Mouse (Mus musculus) megakaryocyte, embryonic 14.5 days (primary cell): Measurements from ENCODE around the gene Abi3bp. TPM values are rescaled to one million over a fixed set of nuclear protein-coding genes. Genes with fewer than 3 reads are reported as not detected.

ENCODE experiments used
- H3K27me3 ChIP-seq: replicated peaks from 2 replicates; pipeline ENCODE3; 2012; ENCODE audit warnings: inconsistent platforms
- H3K36me3 ChIP-seq: replicated peaks from 2 replicates; pipeline ENCODE3; 2012; ENCODE audit warnings: low read length, inconsistent platforms, mixed read lengths
- H3K4me1 ChIP-seq: 2 replicates; pipeline ENCODE4 v1.6.1; 2012; ENCODE audit warnings: inconsistent platforms
- H3K4me3 ChIP-seq: replicated peaks from 2 replicates; pipeline ENCODE3; 2012; ENCODE audit warnings: moderate library complexity, mild to moderate bottlenecking, inconsistent platforms
- H3K9me3 ChIP-seq: 2 replicates; pipeline ENCODE4 v1.6.1; 2012; ENCODE audit warnings: inconsistent platforms
- FLI1 ChIP-seq: IDR thresholded peaks from 2 replicates; pipeline ENCODE4 v1.6.1; 2012; ENCODE audit warnings: low read length, inconsistent platforms, mixed read lengths
- GATA1 ChIP-seq: IDR thresholded peaks from 3 replicates; pipeline ENCODE4 v1.6.1; 2012; ENCODE audit warnings: mixed read lengths, low read length, inconsistent platforms, borderline replicate concordance
- polyA plus RNA-seq: library from polyadenylated mRNA; stranded (reverse); fragments of >175 nt; gene quantifications from 2 replicates; pipeline ENCODE4 v1.2.3, GENCODE M21; 2012; ENCODE audit warnings: low replicate concordance; ENCODE audit not compliant: insufficient read depth

Abi3bp gene
- polyA plus RNA-seq, 1 experiment: not detected

GRCm38 (mm10) chr16:56475676-56476075 lies 2.0 kb upstream of the Abi3bp start:
- H3K4me3 ChIP-seq: no peak overlapping the region
- no peaks in the 10 kb centered on the region for H3K4me1 ChIP-seq
- no peaks in the 10 kb centered on the region for H3K9me3 ChIP-seq
- H3K27me3 ChIP-seq: no peaks in the 10 kb centered on the region
- H3K36me3 ChIP-seq: no peaks in the 10 kb centered on the region
- no peak for TF ChIP-seq FLI1
- no peak for TF ChIP-seq GATA1

GRCm38 (mm10) chr16:56478575-56479191 lies 1.0 kb downstream of the Abi3bp start:
- no peaks in the 10 kb centered on the region for H3K4me1 ChIP-seq
- H3K36me3 ChIP-seq: no peaks in the 10 kb centered on the region
- no peak overlapping the region for H3K4me3 ChIP-seq
- no peaks in the 10 kb centered on the region for H3K27me3 ChIP-seq
- TF ChIP-seq FLI1: no peak
- no peak for TF ChIP-seq GATA1
- no peaks in the 10 kb centered on the region for H3K9me3 ChIP-seq

- H3K4me1 ChIP-seq: no peaks in the 10 kb centered on the region
- H3K9me3 ChIP-seq: 0 out of 2 replicates have a peak, but pooled peaks cover 3% of the 10 kb centered on the region
- no peak overlapping the region for H3K4me3 ChIP-seq
- H3K27me3 ChIP-seq: no peaks in the 10 kb centered on the region
- H3K36me3 ChIP-seq: no peaks in the 10 kb centered on the region
- TF ChIP-seq FLI1 (no peak), GATA1 (no peak)
These were observed 5.8 kb downstream of the Abi3bp start for GRCm38 (mm10) chr16:56483466-56483865.

- TF ChIP-seq GATA1: no peak
- TF ChIP-seq FLI1: no peak
- no peaks in the 10 kb centered on the region for H3K27me3 ChIP-seq
- no peaks in the 10 kb centered on the region for H3K36me3 ChIP-seq
- no peaks in the 10 kb centered on the region for H3K4me1 ChIP-seq
- 0 out of 2 replicates have a peak, but pooled peaks cover 3% of the 10 kb centered on the region for H3K9me3 ChIP-seq
- no peak overlapping the region for H3K4me3 ChIP-seq
These were observed 8.8 kb downstream of the Abi3bp start for GRCm38 (mm10) chr16:56486461-56486860.

- Histone ChIP-seq H3K36me3 (no peaks in the 10 kb centered on the region), H3K27me3 (no peaks in the 10 kb centered on the region), H3K4me3 (no peak overlapping the region), H3K4me1 (no peaks in the 10 kb centered on the region), H3K9me3 (0 out of 2 replicates have a peak, but pooled peaks cover 3% of the 10 kb centered on the region)
- no peak for TF ChIP-seq FLI1
- no peak for TF ChIP-seq GATA1
These were observed 13.2 kb downstream of the Abi3bp start for GRCm38 (mm10) chr16:56490861-56491260.

GRCm38 (mm10) chr16:56495266-56495665 lies 17.6 kb downstream of the Abi3bp start:
- H3K9me3 ChIP-seq: no peaks in the 10 kb centered on the region
- H3K4me3 ChIP-seq: no peak overlapping the region
- no peaks in the 10 kb centered on the region for H3K36me3 ChIP-seq
- no peaks in the 10 kb centered on the region for H3K4me1 ChIP-seq
- H3K27me3 ChIP-seq: no peaks in the 10 kb centered on the region
- TF ChIP-seq FLI1 (no peak), GATA1 (no peak)

DNA sequence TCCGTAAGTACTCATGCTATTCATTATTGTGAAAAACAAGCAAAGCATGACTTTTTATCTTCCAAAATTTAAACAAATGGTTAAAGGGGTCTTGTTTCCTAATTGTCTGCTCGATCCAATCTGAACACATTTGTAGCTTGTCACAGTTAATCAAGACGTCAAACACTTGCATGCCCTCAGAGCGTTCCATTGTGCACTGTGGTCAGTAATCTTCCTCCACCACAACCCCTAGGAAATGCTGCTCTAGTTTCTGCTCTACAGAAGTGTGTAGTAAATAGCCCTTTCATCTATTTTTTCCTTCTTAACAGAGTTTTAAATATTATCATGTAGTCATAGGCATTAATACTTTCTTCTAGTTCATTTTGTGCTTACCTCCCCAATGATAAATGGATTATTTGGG lies 19.1 kb downstream of the Abi3bp start:
- H3K4me3 ChIP-seq: no peak overlapping the region
- no peaks in the 10 kb centered on the region for H3K36me3 ChIP-seq
- TF ChIP-seq FLI1 (no peak), GATA1 (no peak)
- no peaks in the 10 kb centered on the region for H3K27me3 ChIP-seq
- H3K4me1 ChIP-seq: no peaks in the 10 kb centered on the region
- H3K9me3 ChIP-seq: no peaks in the 10 kb centered on the region

- H3K4me3 ChIP-seq: no peak overlapping the region
- TF ChIP-seq FLI1: no peak
- no peak for TF ChIP-seq GATA1
- H3K27me3 ChIP-seq: no peaks in the 10 kb centered on the region
- H3K36me3 ChIP-seq: no peaks in the 10 kb centered on the region
- no peaks in the 10 kb centered on the region for H3K9me3 ChIP-seq
- H3K4me1 ChIP-seq: no peaks in the 10 kb centered on the region
These were observed 21.0 kb downstream of the Abi3bp start for GRCm38 (mm10) chr16:56498680-56499079.

DNA sequence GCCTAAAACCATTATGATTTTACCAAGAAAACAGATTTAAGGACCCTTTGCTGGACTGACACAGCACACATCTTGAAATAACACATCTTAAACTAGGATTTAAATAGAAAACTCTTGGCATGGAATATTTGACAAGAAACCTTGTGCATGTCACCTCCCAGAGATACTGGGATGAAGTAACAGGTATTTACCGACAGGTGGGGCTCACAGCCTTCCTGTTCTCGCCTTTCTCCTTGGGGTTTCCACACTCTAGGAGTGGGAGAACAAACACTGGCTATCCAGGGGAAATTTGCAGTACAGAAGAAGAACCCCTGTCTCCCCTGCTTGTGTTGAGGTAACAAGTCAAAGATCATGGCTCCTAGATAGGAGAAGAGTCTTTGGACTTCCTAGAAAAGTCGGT lies 22.8 kb downstream of the Abi3bp start:
- Histone ChIP-seq H3K4me3 (no peak overlapping the region), H3K27me3 (no peaks in the 10 kb centered on the region), H3K9me3 (no peaks in the 10 kb centered on the region), H3K36me3 (no peaks in the 10 kb centered on the region), H3K4me1 (no peaks in the 10 kb centered on the region)
- no peak for TF ChIP-seq FLI1
- TF ChIP-seq GATA1: no peak

- Histone ChIP-seq H3K36me3 (no peaks in the 10 kb centered on the region), H3K4me1 (no peaks in the 10 kb centered on the region), H3K4me3 (no peak overlapping the region), H3K27me3 (no peaks in the 10 kb centered on the region), H3K9me3 (no peaks in the 10 kb centered on the region)
- TF ChIP-seq FLI1 (no peak), GATA1 (no peak)
These were observed 23.4 kb downstream of the Abi3bp start for GRCm38 (mm10) chr16:56501101-56501500.

DNA sequence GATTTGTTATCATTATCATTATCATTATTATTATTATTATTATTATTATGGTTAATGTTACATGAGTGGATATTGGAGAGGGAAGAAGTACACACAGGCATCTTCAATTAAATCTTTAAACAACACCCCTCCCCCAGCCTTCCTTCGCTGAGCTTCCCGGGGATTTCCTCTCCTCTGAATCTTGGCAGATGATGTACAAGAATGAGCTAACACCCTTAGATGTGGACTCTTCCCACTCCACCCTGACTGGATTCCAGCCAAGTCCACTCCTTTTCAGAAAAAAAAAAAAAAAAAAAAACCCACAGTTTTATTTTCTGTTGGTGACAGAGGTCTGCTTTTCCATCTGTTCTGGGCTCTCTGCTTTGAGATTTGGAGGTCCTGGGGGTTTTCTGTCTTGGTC lies 23.8 kb downstream of the Abi3bp start:
- Histone ChIP-seq H3K9me3 (no peaks in the 10 kb centered on the region), H3K4me1 (no peaks in the 10 kb centered on the region), H3K36me3 (no peaks in the 10 kb centered on the region), H3K4me3 (no peak overlapping the region), H3K27me3 (no peaks in the 10 kb centered on the region)
- TF ChIP-seq FLI1 (no peak), GATA1 (no peak)
